Mouse (Mus musculus) heart, embryonic 11.5 days (tissue): Measurements from ENCODE around the gene Oxa1l. TPM values are rescaled to one million over a fixed set of nuclear protein-coding genes. Genes with fewer than 3 reads are reported as not detected.

ENCODE experiments used
- ATAC-seq: fragments of 200-750 bp; cut with Nextera tagmentation; replicated peaks from 2 replicates; pipeline ENCODE4 v1.8.0; 2017; ENCODE audit warnings: moderate library complexity; ENCODE audit not compliant: insufficient number of reproducible peaks, low FRiP score, low TSS enrichment
- H3K27ac ChIP-seq: fragments of 300-500 bp; sonication (generic); 2 replicates; pipeline ENCODE4 v1.5.1; 2014; ENCODE audit warnings: mild to moderate bottlenecking, low read depth, low read length
- H3K27me3 ChIP-seq: fragments of 300-500 bp; sonication (generic); 2 replicates; pipeline ENCODE4 v1.6.1; 2014; ENCODE audit warnings: mild to moderate bottlenecking, low read length, mixed read lengths; ENCODE audit not compliant: control insufficient read depth, insufficient read depth
- H3K36me3 ChIP-seq: fragments of 300-500 bp; sonication (generic); 2 replicates; pipeline ENCODE4 v1.6.1; 2014; ENCODE audit warnings: mild to moderate bottlenecking, low read length, moderate library complexity, mixed read lengths; ENCODE audit not compliant: control insufficient read depth, insufficient read depth
- H3K4me1 ChIP-seq: fragments of 300-500 bp; sonication (generic); 2 replicates; pipeline ENCODE4 v1.6.1; 2014; ENCODE audit warnings: low read length; ENCODE audit not compliant: control insufficient read depth, insufficient read depth
- H3K4me2 ChIP-seq: fragments of 300-500 bp; sonication (generic); 2 replicates; pipeline ENCODE4 v1.6.1; 2014; ENCODE audit warnings: mild to moderate bottlenecking, moderate library complexity
- H3K4me3 ChIP-seq: fragments of 300-500 bp; sonication (generic); 2 replicates; pipeline ENCODE4 v1.5.1; 2014; ENCODE audit warnings: low read depth, low read length
- H3K9ac ChIP-seq: fragments of 300-500 bp; sonication (generic); 2 replicates; pipeline ENCODE4 v1.6.1; 2014; ENCODE audit warnings: mild to moderate bottlenecking, low read depth, low read length, moderate library complexity
- H3K9me3 ChIP-seq: fragments of 300-500 bp; sonication (generic); replicated peaks from 2 replicates; pipeline ENCODE4 v1.6.1; 2016; ENCODE audit warnings: low read length; ENCODE audit not compliant: control insufficient read depth
- WGBS: fragments of 180-500 bp; shearing (Covaris S2); extraction: QIAGEN DNeasy Blood & Tissue Kit; methylation state at CpG from one replicate; pipeline ENCODE4 v1.1.7; 2014; ENCODE audit not compliant: insufficient replicate concordance; 5-methylcytosine and 5-hydroxymethylcytosine counted together
- polyA plus RNA-seq: library from polyadenylated mRNA; unstranded; fragments of >200 nt; fragmentation: Nextera tagmentation; extraction: Ambion mirVana; gene quantifications from 2 replicates; pipeline ENCODE4 v1.2.1, GENCODE M21; 2014

Gene Oxa1l
- 61.7 and 62.5 TPM in 2 replicates for polyA plus RNA-seq

- WGBS = under 1% methylated on average over 48 of the region's 48 CpGs
- Histone ChIP-seq H3K9me3 (no peaks in the 10 kb centered on the region), H3K27me3 (no peaks in the 10 kb centered on the region), H3K4me2 (peak within 1 kb of the TSS; percentile 76), H3K4me1 (peaks cover 6% of the 10 kb centered on the region; the same call in 1 of the 2 replicates), H3K4me3 (peak within 1 kb of the TSS; percentile 96), H3K27ac (peak within 1 kb of the TSS; percentile 86), H3K36me3 (peaks cover 10% of the 10 kb centered on the region), H3K9ac (peak within 1 kb of the TSS; percentile 97)
- ATAC-seq = peak; percentile 86
Measured at GRCm38 (mm10) chr14:54360577-54361340, at the start of gene Oxa1l. TSS of gene Oxa1l (plus strand) at chr14:54360834.

GRCm38 (mm10) chr14:54311763-54312162 is 48.9 kb upstream of the Oxa1l start:
- Histone ChIP-seq H3K36me3 (no peaks in the 10 kb centered on the region), H3K4me2 (no peak overlapping the region), H3K4me3 (no peak overlapping the region), H3K27ac (no peak overlapping the region), H3K4me1 (no peaks in the 10 kb centered on the region), H3K9ac (no peak overlapping the region), H3K27me3 (0 out of 2 replicates have a peak, but pooled peaks cover 3% of the 10 kb centered on the region), H3K9me3 (no peaks in the 10 kb centered on the region)
- no peak for ATAC-seq
- WGBS = 35% methylated on average over 3 of the region's 3 CpGs

DNA sequence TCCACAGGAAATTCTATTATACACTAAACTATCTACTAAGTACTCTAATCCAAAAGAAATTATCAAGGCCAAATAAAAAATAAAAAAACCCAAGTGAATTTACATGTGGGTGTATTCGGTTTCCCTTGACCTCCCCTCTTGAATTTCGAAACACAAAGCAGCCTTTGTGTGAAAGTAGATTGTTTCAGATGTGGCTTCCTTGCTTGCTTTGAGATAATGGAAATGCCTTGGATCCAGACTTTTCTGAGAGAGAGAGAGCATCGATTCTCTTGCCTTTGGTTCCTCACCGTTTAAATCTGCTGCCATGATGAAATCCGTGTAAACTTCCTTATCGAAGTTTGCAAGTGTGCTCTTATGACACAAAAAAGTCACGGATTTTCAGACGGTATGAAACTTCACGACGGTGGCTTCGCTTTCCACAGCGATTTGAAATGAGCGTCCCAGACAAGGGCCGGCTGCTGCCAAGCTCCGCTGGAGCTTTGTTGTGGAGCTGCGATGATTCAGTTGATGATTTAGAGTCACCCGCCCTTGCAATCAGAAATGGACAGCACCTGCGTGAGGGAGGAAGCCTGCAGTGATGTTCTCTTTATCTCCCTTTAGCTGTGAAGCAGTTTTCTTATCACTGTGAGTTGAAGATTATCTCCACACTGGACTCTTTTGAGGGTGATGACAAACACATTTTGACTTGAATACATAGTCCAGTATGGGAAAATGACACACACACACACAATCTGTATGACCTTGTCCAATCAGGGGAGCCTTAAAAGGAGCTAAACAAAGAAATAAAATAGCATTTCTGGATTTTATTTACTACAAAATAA is 38.9 kb upstream of the Oxa1l start:
- no peak overlapping the region for H3K4me2 ChIP-seq
- no peak overlapping the region for H3K27ac ChIP-seq
- WGBS = 58% methylated on average over 18 of the region's 18 CpGs
- ATAC-seq = no peak
- no peaks in the 10 kb centered on the region for H3K4me1 ChIP-seq
- peaks cover 5% of the 10 kb centered on the region for H3K9me3 ChIP-seq
- no peak overlapping the region for H3K9ac ChIP-seq
- H3K27me3 ChIP-seq = no peaks in the 10 kb centered on the region
- no peak overlapping the region for H3K4me3 ChIP-seq
- H3K36me3 ChIP-seq = no peaks in the 10 kb centered on the region

DNA sequence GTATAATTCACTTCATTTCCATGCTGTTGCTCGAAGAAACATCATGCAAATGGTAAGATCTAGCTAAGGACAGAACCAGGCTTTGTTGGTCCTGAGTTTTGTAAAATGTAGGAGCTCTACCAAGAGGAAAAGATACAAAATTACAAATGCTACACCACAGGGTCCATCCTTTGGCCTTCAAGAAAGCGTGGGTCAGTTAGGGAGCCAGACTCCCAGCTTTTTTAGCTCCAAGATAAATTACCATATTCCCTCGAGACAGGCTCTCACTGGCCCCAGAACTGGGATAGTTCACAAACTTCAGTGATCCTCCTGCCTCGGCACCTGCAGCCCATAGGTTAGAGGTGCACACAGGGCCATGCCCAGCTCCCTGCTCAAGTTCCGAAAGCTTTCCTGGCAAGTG is 36.1 kb upstream of the Oxa1l start:
- WGBS = 67% methylated on average over 5 of the region's 5 CpGs
- Histone ChIP-seq H3K4me2 (no peak overlapping the region), H3K4me3 (no peak overlapping the region), H3K9ac (no peak overlapping the region), H3K36me3 (no peaks in the 10 kb centered on the region), H3K27me3 (no peaks in the 10 kb centered on the region), H3K9me3 (peaks cover 3% of the 10 kb centered on the region), H3K27ac (no peak overlapping the region), H3K4me1 (no peaks in the 10 kb centered on the region)
- ATAC-seq = no peak

DNA sequence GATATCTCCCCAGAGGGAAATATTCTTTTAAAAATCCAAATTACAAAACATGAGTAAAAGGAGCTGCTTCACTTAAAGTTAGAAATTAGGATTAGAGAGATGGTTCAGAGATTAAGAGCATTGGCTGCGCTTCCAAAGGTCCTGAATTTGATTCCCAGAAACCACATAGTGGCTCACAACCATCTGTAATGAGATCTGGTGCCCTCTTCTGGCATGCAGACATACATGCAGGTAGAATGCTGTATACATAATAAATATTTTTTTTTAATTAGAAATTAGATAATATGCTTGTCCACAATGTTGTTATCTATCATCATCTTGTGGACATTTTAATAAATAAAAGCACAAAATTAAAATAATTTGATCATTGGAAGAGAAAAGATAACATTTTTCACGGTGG is 32.1 kb upstream of the Oxa1l start:
- 75% methylated on average over 2 of the region's 2 CpGs for WGBS

DNA sequence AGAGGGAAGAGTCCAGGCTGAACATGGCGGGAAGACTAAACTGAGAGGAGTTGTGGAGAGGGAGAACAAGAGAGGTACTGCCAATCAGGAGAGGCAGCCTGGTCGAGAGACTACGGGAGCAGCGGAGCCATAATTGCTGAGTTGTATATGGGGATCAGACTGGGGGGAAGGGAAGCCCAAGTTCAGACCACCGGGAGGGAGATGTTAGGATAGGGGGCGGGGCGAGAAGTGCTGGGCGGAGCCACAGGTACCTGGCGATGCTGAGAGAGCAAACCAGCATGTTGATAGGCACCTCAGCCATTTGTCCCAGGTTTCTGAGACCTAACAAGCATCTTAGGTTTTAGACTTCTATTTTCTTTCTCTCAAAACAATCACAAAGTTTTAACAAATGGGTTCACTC is 31.4 kb upstream of the Oxa1l start:
- no peaks in the 10 kb centered on the region for H3K27me3 ChIP-seq
- WGBS = 26% methylated on average over 9 of the region's 9 CpGs
- H3K4me1 ChIP-seq = peaks cover 8% of the 10 kb centered on the region
- H3K9ac ChIP-seq = no peak overlapping the region
- no peak overlapping the region for H3K4me3 ChIP-seq
- no peaks in the 10 kb centered on the region for H3K9me3 ChIP-seq
- H3K27ac ChIP-seq = no peak overlapping the region
- no peak overlapping the region for H3K4me2 ChIP-seq
- H3K36me3 ChIP-seq = no peaks in the 10 kb centered on the region
- ATAC-seq = no peak

More for the DNA sequence above, 32.1 kb upstream of the Oxa1l start:
- Histone ChIP-seq H3K27me3 (no peaks in the 10 kb centered on the region), H3K9ac (no peak overlapping the region), H3K4me2 (no peak overlapping the region), H3K4me3 (no peak overlapping the region), H3K9me3 (no peaks in the 10 kb centered on the region), H3K27ac (no peak overlapping the region), H3K36me3 (no peaks in the 10 kb centered on the region), H3K4me1 (peaks cover 7% of the 10 kb centered on the region)
- no peak for ATAC-seq

DNA sequence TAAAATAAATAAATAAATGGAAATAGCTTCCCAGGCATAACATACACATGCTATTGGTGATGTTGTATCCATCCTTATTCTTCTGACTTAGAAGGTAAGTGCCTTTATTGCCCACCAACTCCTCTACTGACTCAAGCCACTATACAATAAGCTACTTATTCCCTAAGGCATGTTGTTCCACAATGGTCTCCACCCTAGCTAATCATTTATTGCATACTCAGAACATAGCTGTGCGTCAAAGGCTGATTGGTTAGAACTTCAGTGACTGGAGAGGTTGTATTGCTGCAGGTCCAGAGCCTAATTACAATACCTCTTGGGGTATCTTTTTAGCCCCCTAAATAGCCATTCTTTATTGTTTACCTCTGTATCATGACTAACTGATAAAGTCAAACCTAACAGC is 29.5 kb upstream of the Oxa1l start:
- peaks cover 8% of the 10 kb centered on the region for H3K4me1 ChIP-seq
- H3K9me3 ChIP-seq = no peaks in the 10 kb centered on the region
- no peak overlapping the region for H3K4me3 ChIP-seq
- no peak overlapping the region for H3K9ac ChIP-seq
- no peak for ATAC-seq
- WGBS = 80% methylated on average over 1 of the region's 1 CpGs
- no peaks in the 10 kb centered on the region for H3K27me3 ChIP-seq
- no peaks in the 10 kb centered on the region for H3K36me3 ChIP-seq
- H3K27ac ChIP-seq = no peak overlapping the region
- no peak overlapping the region for H3K4me2 ChIP-seq

DNA sequence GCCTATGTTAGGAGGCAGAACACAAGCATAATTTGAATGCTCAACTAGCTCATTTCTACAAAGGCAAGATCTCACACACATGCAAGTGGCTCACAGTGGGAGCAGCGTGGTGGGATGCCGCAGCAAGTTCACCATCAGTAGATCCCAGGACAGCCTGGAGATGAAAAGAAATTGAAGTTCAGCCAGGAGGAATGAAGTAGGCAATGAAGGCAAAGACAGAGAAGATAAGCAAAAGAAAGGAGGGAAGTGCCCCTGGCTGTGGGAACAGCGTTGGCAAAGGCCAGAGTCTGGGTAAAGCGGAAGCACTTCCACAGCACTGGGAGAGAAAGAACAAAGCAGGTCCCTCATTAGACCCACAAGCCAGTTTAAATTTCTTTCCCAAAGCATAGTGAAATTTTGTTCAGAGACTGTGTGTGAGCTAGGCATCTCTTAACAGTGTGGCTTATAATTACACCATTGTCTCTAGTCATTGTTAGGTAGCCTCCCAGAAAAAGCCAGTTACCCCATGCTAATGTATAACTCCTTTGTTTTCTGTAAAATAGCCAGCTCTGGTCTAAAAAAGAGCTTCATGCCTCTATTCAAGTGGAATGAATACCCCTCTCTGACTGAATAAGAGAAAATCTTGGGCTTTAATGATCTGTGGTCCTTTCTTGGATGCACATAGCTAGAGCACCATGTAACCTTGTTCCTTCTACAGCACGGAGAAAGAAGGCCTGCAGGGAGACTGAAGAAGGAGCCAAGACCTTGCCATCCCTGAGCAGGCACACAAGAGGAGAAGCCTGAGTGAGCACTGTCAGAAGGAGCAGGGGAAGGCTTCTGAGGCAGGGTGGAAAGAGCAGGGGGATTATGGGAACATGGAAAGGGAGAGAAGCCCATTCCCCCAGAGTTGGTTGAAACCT is 28.2 kb upstream of the Oxa1l start:
- H3K4me3 ChIP-seq = no peak overlapping the region
- peaks cover 8% of the 10 kb centered on the region for H3K4me1 ChIP-seq
- ATAC-seq = no peak
- 62% methylated on average over 5 of the region's 5 CpGs for WGBS
- no peaks in the 10 kb centered on the region for H3K36me3 ChIP-seq
- H3K4me2 ChIP-seq = no peak overlapping the region
- H3K27ac ChIP-seq = peak overlapping the region; percentile 29; the same call in 1 of the 2 replicates
- H3K9me3 ChIP-seq = no peaks in the 10 kb centered on the region
- H3K9ac ChIP-seq = no peak overlapping the region
- H3K27me3 ChIP-seq = no peaks in the 10 kb centered on the region
